Comparison of ENCODE assay signal across 13 mouse cellular contexts in the genomic region with DNA sequence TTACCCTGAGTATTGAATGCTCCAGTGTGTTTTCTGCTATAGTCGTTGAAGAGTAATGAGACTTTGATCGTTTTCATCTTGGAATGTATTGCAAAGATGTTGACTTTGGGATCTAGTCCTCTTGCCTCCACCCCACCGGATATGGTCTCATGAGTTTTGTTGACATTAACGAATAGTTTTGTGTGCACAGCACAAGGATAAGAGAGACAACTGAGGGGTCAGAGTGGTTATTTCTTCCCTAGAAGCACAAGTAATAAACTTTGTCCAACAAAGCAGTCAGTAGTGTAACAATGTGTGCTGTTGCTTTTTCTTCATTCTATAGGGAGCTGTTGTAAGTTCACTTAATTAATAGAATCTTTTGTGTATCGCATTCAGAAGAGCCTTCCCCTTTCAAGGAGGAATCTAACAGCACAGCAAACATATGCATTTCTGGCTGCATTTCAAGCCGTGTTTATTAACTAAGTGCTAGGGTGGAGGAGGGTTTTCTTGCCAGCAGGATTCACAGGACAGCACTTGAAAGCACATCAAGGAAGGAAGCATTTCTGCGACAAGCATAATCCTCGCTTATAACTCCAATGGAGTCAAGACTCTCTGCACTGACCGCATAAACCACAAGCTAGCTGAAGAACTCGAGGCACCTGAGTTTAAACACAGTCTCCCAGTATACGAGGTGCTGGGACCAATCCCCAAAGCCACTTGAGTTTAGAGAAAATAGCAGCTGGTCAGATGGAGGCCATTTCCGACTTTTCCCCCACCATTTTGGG. TPM values are rescaled to one million over a fixed set of nuclear protein-coding genes. Genes with fewer than 3 reads are reported as not detected.
DNase-seq lines count a peak whose midpoint lies in the region; ATAC-seq lines count a peak whose summit lies in the region.
"Had no signal": no experiment of that assay in that cellular context is flagged by ENCODE, and none has a peak within 500 bp of the region (broad histone marks: within the 10 kb centered on the region; RNA-seq: fewer than 3 reads in every experiment).

No protein-coding gene starts in this region.

- no peaks in the 10 kb centered on the region for H3K27me3 ChIP-seq in hindbrain, embryonic 14.5 days (ENCODE audit: control insufficient read depth, insufficient read depth, low read length)
- no peaks in the 10 kb centered on the region for H3K27me3 ChIP-seq in hindbrain, embryonic 11.5 days (ENCODE audit: control insufficient read depth, insufficient read depth, low read length)
- H3K27me3 ChIP-seq in lung, embryonic 15.5 days = no peaks in the 10 kb centered on the region
- H3K27me3 ChIP-seq in intestine, embryonic 15.5 days (replicated peaks) = no peaks in the 10 kb centered on the region
- H3K27me3 ChIP-seq in stomach, embryonic 15.5 days (replicated peaks) = no peaks in the 10 kb centered on the region
- H3K27me3 ChIP-seq: embryonic facial prominence, embryonic 12.5 days; limb, embryonic 12.5 days; midbrain, embryonic 15.5 days had no signal

- H3K4me1 ChIP-seq in hindbrain, embryonic 14.5 days (replicated peaks; ENCODE audit: control insufficient read depth, insufficient read depth, low read length) = no peaks in the 10 kb centered on the region
- no peaks in the 10 kb centered on the region for H3K4me1 ChIP-seq in hindbrain, embryonic 11.5 days (replicated peaks; ENCODE audit: control insufficient read depth, insufficient read depth, low read length)
- peaks cover 26% of the 10 kb centered on the region for H3K4me1 ChIP-seq in lung, embryonic 15.5 days
- H3K4me1 ChIP-seq in intestine, embryonic 15.5 days (replicated peaks) = no peaks in the 10 kb centered on the region
- H3K4me1 ChIP-seq in stomach, embryonic 15.5 days = 0 out of 2 replicates have a peak, but pooled peaks cover 3% of the 10 kb centered on the region
- H3K4me1 ChIP-seq: embryonic facial prominence, embryonic 12.5 days; limb, embryonic 12.5 days; midbrain, embryonic 15.5 days had no signal

- no peaks in the 10 kb centered on the region for H3K36me3 ChIP-seq in hindbrain, embryonic 14.5 days (replicated peaks; ENCODE audit: control insufficient read depth, insufficient read depth)
- H3K36me3 ChIP-seq in hindbrain, embryonic 11.5 days (ENCODE audit: control insufficient read depth, insufficient read depth, low read length) = no peaks in the 10 kb centered on the region
- no peaks in the 10 kb centered on the region for H3K36me3 ChIP-seq in lung, embryonic 15.5 days
- H3K36me3 ChIP-seq in intestine, embryonic 15.5 days = no peaks in the 10 kb centered on the region
- H3K36me3 ChIP-seq in stomach, embryonic 15.5 days = no peaks in the 10 kb centered on the region
- H3K36me3 ChIP-seq: embryonic facial prominence, embryonic 12.5 days; limb, embryonic 12.5 days; midbrain, embryonic 15.5 days had no signal

- no peak overlapping the region for H3K9ac ChIP-seq in hindbrain, embryonic 14.5 days
- no peak overlapping the region for H3K9ac ChIP-seq in hindbrain, embryonic 11.5 days (ENCODE audit: low read depth, low read length)
- H3K9ac ChIP-seq in lung, embryonic 15.5 days = no peak overlapping the region
- H3K9ac ChIP-seq in intestine, embryonic 15.5 days = no peak overlapping the region
- H3K9ac ChIP-seq in stomach, embryonic 15.5 days = no peak overlapping the region
- H3K9ac ChIP-seq: embryonic facial prominence, embryonic 12.5 days; limb, embryonic 12.5 days; midbrain, embryonic 15.5 days had no signal

- no peak overlapping the region for H3K4me2 ChIP-seq in hindbrain, embryonic 14.5 days (replicated peaks)
- no peak overlapping the region for H3K4me2 ChIP-seq in hindbrain, embryonic 11.5 days (replicated peaks; ENCODE audit: low read depth, low read length)
- peak overlapping the region; percentile 25 for H3K4me2 ChIP-seq in lung, embryonic 15.5 days
- H3K4me2 ChIP-seq in intestine, embryonic 15.5 days (replicated peaks) = no peak overlapping the region
- no peak overlapping the region for H3K4me2 ChIP-seq in stomach, embryonic 15.5 days
- H3K4me2 ChIP-seq: embryonic facial prominence, embryonic 12.5 days; limb, embryonic 12.5 days; midbrain, embryonic 15.5 days had no signal

- H3K4me3 ChIP-seq in hindbrain, embryonic 14.5 days (replicated peaks; ENCODE audit: low read length) = no peak overlapping the region
- H3K4me3 ChIP-seq in hindbrain, embryonic 11.5 days (ENCODE audit: low read depth, low read length) = no peak overlapping the region
- no peak overlapping the region for H3K4me3 ChIP-seq in lung, embryonic 15.5 days
- no peak overlapping the region for H3K4me3 ChIP-seq in intestine, embryonic 15.5 days (replicated peaks)
- no peak overlapping the region for H3K4me3 ChIP-seq in stomach, embryonic 15.5 days (replicated peaks)
- H3K4me3 ChIP-seq: embryonic facial prominence, embryonic 12.5 days; limb, embryonic 12.5 days; midbrain, embryonic 15.5 days had no signal

- H3K9me3 ChIP-seq in hindbrain, embryonic 14.5 days (ENCODE audit: control insufficient read depth, low read length) = no peaks in the 10 kb centered on the region
- H3K9me3 ChIP-seq in hindbrain, embryonic 11.5 days (ENCODE audit: control insufficient read depth, low read length) = no peaks in the 10 kb centered on the region
- H3K9me3 ChIP-seq in lung, embryonic 15.5 days = no peaks in the 10 kb centered on the region
- no peaks in the 10 kb centered on the region for H3K9me3 ChIP-seq in intestine, embryonic 15.5 days
- no peaks in the 10 kb centered on the region for H3K9me3 ChIP-seq in stomach, embryonic 15.5 days
- H3K9me3 ChIP-seq: embryonic facial prominence, embryonic 12.5 days; limb, embryonic 12.5 days; midbrain, embryonic 15.5 days had no signal

- H3K27ac ChIP-seq in hindbrain, embryonic 14.5 days = no peak overlapping the region
- H3K27ac ChIP-seq in hindbrain, embryonic 11.5 days (ENCODE audit: low read depth, low read length) = no peak overlapping the region
- H3K27ac ChIP-seq in lung, embryonic 15.5 days = peak overlapping the region; percentile 74
- 0 out of 2 replicates have a peak overlapping the region, but pooled peaks have one; percentile 41 for H3K27ac ChIP-seq in intestine, embryonic 15.5 days
- H3K27ac ChIP-seq in stomach, embryonic 15.5 days = peak overlapping the region; percentile 31
- H3K27ac ChIP-seq: embryonic facial prominence, embryonic 12.5 days; limb, embryonic 12.5 days; midbrain, embryonic 15.5 days had no signal

- DNase-seq in hindbrain, embryonic 14.5 days (ENCODE audit: low spot score) = peak; percentile 29
- no peak for DNase-seq in hindbrain, embryonic 11.5 days (ENCODE audit: low spot score)
- no peak for DNase-seq in lung, postnatal 25 days (ENCODE audit: low spot score)
- DNase-seq in embryo, embryonic 10 days (ENCODE audit: low spot score) = no peak
- DNase-seq: cerebellum, adult 11 months; cerebellum, postnatal 36 days; heart, postnatal 10 days had no signal

- 73% methylated on average over 12 of the region's 12 CpGs for WGBS in hindbrain, embryonic 14.5 days
- 84% methylated on average over 12 of the region's 12 CpGs for WGBS in hindbrain, embryonic 11.5 days
- 18% methylated on average over 12 of the region's 12 CpGs for WGBS in lung, embryonic 15.5 days
- WGBS in intestine, embryonic 15.5 days = 42% methylated on average over 12 of the region's 12 CpGs
- WGBS in stomach, embryonic 15.5 days = 42% methylated on average over 12 of the region's 12 CpGs

- no peak for ATAC-seq in hindbrain, embryonic 14.5 days (ENCODE audit: low FRiP score)
- ATAC-seq in hindbrain, embryonic 11.5 days (ENCODE audit: low FRiP score) = no peak
- peak; percentile 51; the same call in 1 of the 2 replicates for ATAC-seq in lung, embryonic 15.5 days (ENCODE audit: borderline replicate concordance, extremely low read depth, low FRiP score, low TSS enrichment)
- peak; percentile 52 for ATAC-seq in intestine, embryonic 15.5 days
- no peak for ATAC-seq in stomach, embryonic 15.5 days (ENCODE audit: insufficient read depth, low FRiP score, low read depth)
- ATAC-seq: midbrain, embryonic 15.5 days had no signal

RNA-seq across cellular contexts. Expression of a gene that starts 35.0 kb away (rescaled TPM):
- polyA plus RNA-seq in hindbrain, embryonic 14.5 days (2014; fragmentation: Nextera tagmentation; extraction: Ambion mirVana) = 22.7 and 23.4 TPM in 2 replicates
- polyA plus RNA-seq in hindbrain, embryonic 11.5 days (2014; fragmentation: Nextera tagmentation; extraction: Ambion mirVana) = 17.8 and 23.3 TPM in 2 replicates
- polyA plus RNA-seq in lung, embryonic 15.5 days (2015; fragmentation: Nextera tagmentation; extraction: Ambion mirVana) = 18.4 and 20.6 TPM in 2 replicates
- polyA plus RNA-seq in intestine, embryonic 15.5 days (2015; fragmentation: Nextera tagmentation; extraction: Ambion mirVana) = 10.1 and 13.0 TPM in 2 replicates
- 14.4 and 15.1 TPM in 2 replicates for polyA plus RNA-seq in stomach, embryonic 15.5 days (2015; fragmentation: Nextera tagmentation; extraction: Ambion mirVana)

Comparison
In these comparisons a context has a peak if more than half of its experiments do, and no peak if none do; other contexts are left out.
1. ATAC-seq: peak in lung, embryonic 15.5 days (single experiment) and intestine, embryonic 15.5 days (single experiment); none in hindbrain, embryonic 14.5 days (single experiment), hindbrain, embryonic 11.5 days (single experiment) and stomach, embryonic 15.5 days (single experiment).
2. H3K27ac ChIP-seq: peak in lung, embryonic 15.5 days (single experiment), intestine, embryonic 15.5 days (single experiment) and stomach, embryonic 15.5 days (single experiment); none in hindbrain, embryonic 14.5 days (single experiment) and hindbrain, embryonic 11.5 days (single experiment).